Mouse (Mus musculus) 3134 (cell line): ENCODE measurements around the gene Tmem132e.

Source experiments
- DNase-seq: peaks from one replicate; pipeline ENCODE4 v3.0.0-alpha.2; 2011; ENCODE audit warnings: low spot score; ENCODE audit not compliant: insufficient read length; ENCODE audit errors: extremely low read depth

Gene Tmem132e

DNA sequence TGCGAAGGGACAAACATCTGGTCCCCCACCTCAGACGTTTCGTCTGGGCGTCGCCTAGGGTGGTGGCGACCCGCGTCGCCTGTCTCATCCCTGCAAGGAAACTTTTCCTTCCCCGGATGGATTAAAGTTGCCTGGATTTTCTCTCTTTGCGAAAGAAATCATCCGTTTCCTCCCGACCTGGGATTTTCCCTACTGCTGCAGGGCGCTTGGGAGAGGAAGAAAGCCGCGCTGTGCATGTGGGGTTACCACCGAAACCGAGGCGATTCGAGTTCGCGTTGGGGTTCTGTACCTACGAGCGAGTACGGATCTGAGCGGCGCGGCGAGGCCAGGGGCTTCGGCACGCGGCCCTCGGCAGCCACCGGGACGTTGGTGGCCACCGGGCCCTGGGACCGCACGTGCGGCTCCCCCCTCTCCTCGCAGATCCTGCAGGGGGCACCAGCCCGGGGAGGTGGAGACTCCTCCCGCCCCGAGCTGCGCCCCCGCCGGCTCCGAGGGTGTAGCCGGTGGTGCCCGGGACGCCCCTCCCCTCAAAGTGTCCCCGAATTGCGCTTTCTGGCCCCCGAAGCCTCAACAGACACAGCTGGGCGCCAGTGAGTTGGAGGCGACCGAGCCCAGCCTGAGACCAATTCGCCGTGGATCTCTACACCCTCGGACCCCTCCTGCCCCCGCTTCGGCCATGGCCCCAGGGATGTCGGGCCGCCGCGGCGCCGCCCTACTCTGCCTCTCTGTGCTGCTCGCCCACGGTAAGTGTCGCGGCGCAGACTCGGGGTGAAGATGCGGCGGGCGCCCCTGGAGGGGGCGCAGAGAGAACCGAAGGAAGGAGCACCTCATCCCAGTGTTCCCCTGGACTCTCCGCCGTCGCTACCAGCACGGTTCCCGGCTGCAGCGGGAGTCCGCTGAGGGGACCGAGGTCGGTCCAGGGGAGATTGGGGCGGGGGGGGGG, at the start of gene Tmem132e:
Gene Tmem132e (plus strand): TSS at position 530 of the 943 bp plus-strand sequence.
- no peak for DNase-seq

GRCm38 (mm10) chr11:82339921-82340401, 48.7 kb upstream of the Tmem132e start:
- no peak for DNase-seq

GRCm38 (mm10) chr11:82340416-82340815, 48.3 kb upstream of the Tmem132e start:
- no peak for DNase-seq

- DNase-seq: no peak
Measured at GRCm38 (mm10) chr11:82340900-82341299, 47.8 kb upstream of the Tmem132e start.

DNA sequence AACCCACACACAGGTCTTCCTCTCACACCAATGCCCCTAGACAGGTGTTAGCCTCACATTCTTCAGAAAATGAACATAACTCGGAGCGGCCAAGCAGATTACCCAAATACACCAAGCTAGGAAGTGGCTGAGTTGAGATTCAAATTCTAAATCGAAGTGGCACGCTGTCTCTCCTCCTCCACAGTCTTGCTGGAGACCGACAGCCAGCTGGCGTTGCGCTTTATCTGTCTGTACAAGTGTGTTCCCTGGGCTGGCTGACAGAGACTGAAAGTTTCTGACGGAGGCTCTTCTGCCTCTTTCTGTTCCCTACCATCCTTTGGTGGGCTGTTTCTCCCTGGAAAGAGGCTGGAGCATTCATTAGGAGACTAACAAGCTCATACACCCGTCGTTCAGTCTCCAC, 37.7 kb upstream of the Tmem132e start:
- DNase-seq: no peak

DNA sequence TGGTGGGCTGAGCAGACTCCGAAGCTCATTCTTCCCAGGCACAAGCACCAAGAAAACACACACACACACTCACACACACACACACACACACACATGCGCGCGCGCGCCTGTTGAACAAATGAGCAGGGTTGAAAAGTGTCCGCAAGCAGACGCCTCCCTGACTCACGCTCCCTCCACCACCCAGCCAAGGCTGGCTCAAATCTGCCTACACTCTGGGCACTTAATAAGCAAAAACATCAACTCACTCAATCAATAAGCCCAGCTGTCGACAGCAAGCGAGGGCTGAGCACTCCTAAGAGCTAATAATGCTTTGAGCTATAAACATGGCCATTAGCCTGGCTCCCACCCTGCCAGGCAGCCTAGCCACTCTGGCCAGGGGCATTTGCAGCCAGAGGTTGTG, 18.5 kb upstream of the Tmem132e start:
- no peak for DNase-seq

- DNase-seq: no peak
Measured at GRCm38 (mm10) chr11:82371577-82371976, 17.1 kb upstream of the Tmem132e start.

GRCm38 (mm10) chr11:82380606-82381202, 8.0 kb upstream of the Tmem132e start:
- DNase-seq: no peak

GRCm38 (mm10) chr11:82386970-82387540, 1.6 kb upstream of the Tmem132e start:
- DNase-seq: no peak

- no peak for DNase-seq
Measured at GRCm38 (mm10) chr11:82387711-82388341, 874 bp upstream of the Tmem132e start.

DNA sequence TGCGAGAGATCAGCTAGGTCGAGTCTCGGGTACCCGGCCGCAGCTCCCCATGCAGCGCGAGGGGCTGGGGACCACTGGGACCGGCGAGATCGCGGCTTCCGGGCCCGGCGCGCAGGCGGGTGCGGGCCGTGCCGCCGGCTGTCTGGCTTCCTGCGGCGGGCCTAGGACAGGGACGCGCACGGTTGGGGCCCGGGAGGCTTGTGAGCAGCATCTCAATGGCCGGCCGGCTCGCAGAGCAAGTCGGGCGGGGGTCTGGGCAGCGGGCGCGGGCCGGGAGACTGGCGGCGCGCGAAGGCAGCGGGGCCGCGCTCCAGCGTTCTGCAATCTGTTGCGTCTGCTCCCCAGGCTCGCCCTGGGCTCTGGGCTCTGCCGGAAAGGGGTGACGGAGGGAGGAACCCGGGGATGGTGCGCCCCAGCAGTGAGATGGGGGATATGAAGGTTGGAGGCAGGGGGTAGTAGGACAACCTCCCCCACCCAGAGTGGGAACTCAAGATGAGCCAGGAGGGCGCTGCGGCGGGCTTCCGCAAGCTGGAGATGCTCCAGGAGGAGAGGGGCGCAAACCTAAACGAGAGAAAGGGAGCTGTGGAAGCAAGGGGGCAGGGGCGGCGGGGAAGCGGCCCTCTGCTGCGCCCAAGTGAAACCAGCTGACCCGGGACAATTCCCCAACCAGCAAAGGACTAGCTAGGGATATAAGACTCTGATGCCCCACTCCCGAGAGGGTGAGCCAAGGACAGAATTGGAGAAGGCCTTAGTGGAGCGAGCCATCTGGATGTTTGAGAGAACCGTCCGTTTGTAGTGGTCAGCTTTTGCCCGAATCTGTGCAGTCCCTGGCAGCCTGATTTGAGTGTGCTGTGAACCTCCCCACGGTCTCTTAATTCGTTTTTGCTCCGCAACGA, 944 bp downstream of the Tmem132e start:
- DNase-seq: no peak

DNA sequence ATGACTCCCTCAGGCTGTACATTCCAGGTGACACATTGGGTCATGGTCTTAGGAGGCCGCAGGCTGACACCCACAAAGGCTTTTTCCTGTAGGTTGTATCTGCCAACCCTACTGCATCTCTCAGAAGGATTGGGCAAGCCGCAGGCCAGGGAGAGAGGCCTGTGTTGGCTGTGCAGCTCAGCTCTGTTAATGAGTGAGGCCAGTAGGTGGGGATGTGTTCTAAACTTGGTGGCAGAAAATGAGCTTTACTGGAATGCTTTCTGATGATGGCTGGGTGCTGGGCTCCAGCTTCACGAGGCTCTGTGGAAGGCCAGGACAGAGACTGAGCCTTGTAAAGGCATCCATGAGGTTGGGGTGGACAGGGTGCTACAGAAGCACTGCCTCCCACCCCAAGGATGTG, 3.6 kb downstream of the Tmem132e start:
- no peak for DNase-seq

- no peak for DNase-seq
Measured at GRCm38 (mm10) chr11:82399621-82400020, 10.9 kb downstream of the Tmem132e start.

- no peak for DNase-seq
Measured at GRCm38 (mm10) chr11:82405641-82406040, 16.9 kb downstream of the Tmem132e start.

- DNase-seq: no peak
Measured at GRCm38 (mm10) chr11:82406358-82407221, 17.9 kb downstream of the Tmem132e start.

- DNase-seq: no peak
Measured at GRCm38 (mm10) chr11:82412496-82412895, 23.8 kb downstream of the Tmem132e start.

DNA sequence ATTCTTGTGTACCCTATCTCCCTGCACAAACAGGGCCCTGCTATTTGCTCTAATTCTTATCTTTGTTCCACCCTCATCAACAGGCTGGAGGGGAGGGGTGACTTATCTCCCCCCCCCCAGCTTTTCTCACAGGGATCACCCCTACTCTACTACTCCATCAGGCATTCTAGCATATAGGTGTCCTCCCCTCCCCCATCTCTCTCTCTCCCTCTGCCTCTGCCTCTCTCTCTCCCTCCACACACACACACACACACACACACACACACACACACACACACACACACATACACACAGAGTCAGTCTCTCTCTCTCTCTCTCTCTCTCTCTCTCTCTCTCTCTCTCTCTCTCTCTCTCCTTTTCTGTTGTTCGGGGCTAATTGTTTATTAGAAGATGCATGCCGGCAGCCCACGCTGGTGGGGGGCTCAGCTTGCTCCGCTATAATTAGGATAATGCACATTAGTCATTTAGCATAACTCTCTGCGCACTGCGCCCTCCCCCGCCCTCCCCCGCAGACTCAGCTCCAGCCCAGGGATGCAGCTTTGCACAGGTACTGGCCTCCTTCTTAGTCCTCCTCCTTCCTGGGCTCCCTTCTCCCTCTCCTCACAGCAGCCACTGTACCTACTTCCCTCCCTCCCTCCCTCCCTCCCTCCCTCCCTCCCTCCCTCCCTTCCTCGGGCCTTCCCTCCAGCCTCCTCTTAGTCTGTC, 29.8 kb downstream of the Tmem132e start:
- no peak for DNase-seq

- no peak for DNase-seq
Measured at GRCm38 (mm10) chr11:82421909-82422308, 33.2 kb downstream of the Tmem132e start.
